Mouse (Mus musculus) macrophage (primary cell): Measurements from ENCODE around the gene Ncoa7. TPM values are rescaled to one million over a fixed set of nuclear protein-coding genes. Genes with fewer than 3 reads are reported as not detected.
A peak's percentile ranks its signal among the peaks of the same experiment; 100 is the strongest.

Experiments used
- H3K27ac ChIP-seq: fragments of 350-480 bp; formaldehyde crosslinking; 2 replicates; pipeline ENCODE4 v1.9.0; 2021
- H3K36me3 ChIP-seq: fragments of 350-480 bp; formaldehyde crosslinking; 2 replicates; pipeline ENCODE4 v1.9.0; 2021; ENCODE audit errors: inconsistent target
- H3K4me3 ChIP-seq: fragments of 350-480 bp; formaldehyde crosslinking; 2 replicates; pipeline ENCODE4 v1.9.0; 2021; ENCODE audit errors: inconsistent target
- H3K79me2 ChIP-seq: fragments of 350-480 bp; formaldehyde crosslinking; 2 replicates; pipeline ENCODE4 v1.9.0; 2021; ENCODE audit errors: inconsistent target
- WGBS: methylation state at CpG from one replicate; pipeline ENCODE4 v1.1.7; 2026; ENCODE audit warnings: inconsistent platforms; ENCODE audit not compliant: missing documents; 5-methylcytosine and 5-hydroxymethylcytosine counted together
- polyA plus RNA-seq: library from polyadenylated mRNA; stranded (reverse); fragments of 250-400 nt; gene quantifications from 3 replicates; pipeline ENCODE4 v1.2.4, GENCODE M21; 2018; ENCODE audit warnings: inconsistent platforms
- total RNA-seq, 78 experiments: library from RNA; depleted of rRNA; stranded (reverse); fragments of 250-400 nt; gene quantifications; 1 replicate in 9 of 78; 2 replicates in 24 of 78; 3 replicates in 43 of 78; 4 replicates in 2 of 78; pipeline ENCODE4 v1.2.4; 2018; ENCODE audit warnings: inconsistent platforms in 56 of 78

Gene Ncoa7
- total RNA-seq (2018; cell fraction: chromatin; rRNA removed) = 100 to 1,000 TPM in 8 of 26 experiments, 10 to 100 TPM in 18; 43.0 to 131 (median 86.1) TPM
- total RNA-seq (2018; cell fraction: cytosol; rRNA removed) = 10 to 100 TPM; 22.2 to 71.1 (median 34.7) TPM
- total RNA-seq (2018; cell fraction: nucleus; rRNA removed) = 100 to 1,000 TPM in 2 of 26 experiments, 10 to 100 TPM in 24; 39.4 to 122 (median 71.4) TPM
- polyA plus RNA-seq = 19.1 to 26.7 TPM (median 25.4 TPM) in 3 replicates

DNA sequence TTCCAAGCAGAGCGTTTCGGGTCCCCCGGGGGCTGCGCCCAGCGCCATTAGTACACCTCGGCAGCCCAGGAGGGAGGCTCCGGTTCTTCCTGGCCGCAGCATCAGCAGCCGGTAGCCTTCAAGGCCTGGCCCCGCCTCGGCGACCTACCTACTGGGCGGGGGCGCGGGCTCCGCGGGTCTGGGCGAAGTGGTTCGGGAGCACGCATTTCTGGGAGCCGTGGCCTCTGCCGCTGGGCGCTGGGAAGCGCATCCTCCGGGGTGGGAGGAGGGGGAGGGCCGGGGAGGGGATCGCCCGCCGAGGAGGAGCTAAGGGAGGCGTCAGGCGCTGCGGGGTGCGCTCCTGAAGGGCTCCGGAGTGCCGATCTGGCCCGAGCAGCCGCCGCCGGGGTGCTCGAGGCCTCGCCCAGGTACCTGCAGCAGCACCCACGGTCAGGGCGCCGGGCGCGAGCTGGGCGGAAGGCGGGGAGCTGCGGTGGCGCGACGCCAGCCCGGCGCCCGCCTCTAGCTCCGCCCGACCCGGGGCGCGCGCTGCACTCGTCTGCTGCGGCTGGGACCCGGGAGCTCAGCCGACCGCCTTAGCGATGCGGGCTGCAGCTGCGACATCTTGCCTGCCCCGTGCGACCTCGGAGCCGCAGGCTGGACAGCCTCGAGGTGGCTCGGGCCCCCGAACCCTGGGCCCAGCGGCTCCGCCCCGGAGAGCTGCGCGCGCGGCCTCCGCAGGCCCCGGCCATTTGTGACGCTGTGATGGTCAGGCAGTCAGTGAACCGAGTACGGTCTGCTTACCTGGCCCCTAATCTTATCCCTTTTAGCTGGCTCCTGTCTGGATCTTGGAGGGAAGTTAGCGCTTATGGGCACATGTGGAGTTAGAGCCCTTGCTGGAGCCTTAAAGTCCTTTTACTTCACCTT, at the start of gene Ncoa7:
Ncoa7 (minus strand) TSS at position 646 of the 906 bp plus-strand sequence.
- under 1% methylated on average over 82 of the region's 89 CpGs for WGBS
- peak within 1 kb of the TSS; percentile 85 for H3K27ac ChIP-seq
- H3K4me3 ChIP-seq = peak within 1 kb of the TSS; percentile 65
- no peaks in the 10 kb centered on the region for H3K36me3 ChIP-seq
- peaks cover 46% of the 10 kb centered on the region for H3K79me2 ChIP-seq

DNA sequence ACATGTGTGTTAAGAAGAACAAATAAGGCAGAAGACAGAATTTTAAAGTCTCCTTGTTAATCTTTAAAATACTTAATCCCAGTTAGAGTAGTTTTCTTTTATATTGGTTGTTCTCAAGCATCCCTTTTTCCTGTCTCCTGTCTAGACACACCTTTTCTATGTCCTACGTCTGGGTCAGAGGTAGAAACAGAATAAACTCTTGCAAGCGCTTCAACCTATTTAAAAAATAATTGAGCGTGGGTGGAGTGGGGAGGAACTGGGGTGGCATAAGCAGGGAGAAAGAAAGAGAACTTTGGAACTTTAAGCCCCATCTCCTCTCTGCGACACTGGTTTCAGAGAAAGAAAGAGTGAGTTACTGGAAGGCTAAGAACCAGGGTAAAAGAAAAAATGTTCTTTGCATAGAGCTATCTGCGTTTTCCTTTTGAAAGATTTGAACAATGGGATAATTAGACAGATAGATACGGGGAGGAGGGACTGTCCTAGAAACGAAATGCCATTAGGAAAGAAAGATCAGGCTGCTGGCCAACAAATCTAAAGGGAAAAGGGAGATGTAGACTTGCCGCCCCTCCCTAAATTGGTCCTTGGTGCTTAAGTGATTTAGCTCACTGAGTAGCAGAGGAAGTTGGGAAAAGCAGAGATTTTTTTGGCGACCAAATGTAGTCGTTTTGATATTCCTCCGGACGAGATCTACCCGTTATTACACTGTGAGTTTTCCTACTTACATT, 42.1 kb upstream of the Ncoa7 start:
- Histone ChIP-seq H3K79me2 (no peaks in the 10 kb centered on the region), H3K4me3 (no peak overlapping the region), H3K36me3 (no peaks in the 10 kb centered on the region), H3K27ac (no peak overlapping the region)
- 22% methylated on average over 13 of the region's 13 CpGs for WGBS

DNA sequence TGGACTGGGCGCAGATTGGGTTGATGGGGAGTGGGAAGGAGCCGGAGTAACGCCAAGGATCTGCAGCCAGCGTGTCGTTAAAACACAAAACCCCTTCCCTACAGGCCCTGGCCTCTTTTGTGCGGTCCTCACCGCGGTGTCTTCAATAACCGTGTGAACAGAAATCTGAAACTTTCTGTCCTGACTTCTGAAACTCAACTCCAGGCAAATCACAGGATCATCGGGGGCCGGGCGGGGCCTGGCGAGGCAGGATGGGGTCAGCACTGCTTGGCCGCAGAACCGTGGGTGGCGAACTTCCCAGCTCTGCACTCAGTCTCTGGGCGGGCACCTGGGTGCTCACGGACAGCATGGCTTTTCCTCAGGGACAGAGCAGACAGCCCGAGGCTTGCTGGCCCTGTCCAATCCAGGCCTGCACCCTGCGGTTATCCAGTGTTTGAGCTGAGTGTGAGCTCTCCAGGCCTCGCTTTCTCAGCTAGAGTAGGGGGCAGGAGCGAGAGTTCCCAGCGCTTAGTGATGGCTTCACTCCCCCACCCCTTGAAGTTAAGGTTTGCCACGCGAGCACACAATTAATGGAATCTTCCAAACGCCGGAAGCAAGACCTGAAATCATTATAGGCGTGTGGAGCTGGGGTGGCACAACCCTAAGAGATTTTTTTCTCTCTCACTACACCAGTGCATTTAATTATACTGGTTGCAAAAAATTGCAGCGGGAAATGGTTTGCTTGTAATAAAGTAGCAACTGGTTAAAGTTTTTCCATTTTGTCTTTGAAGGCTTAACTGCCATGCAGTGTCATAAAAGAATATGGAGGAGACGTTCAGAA, 41.3 kb upstream of the Ncoa7 start:
- H3K27ac ChIP-seq = no peak overlapping the region
- 11% methylated on average over 30 of the region's 30 CpGs for WGBS
- H3K79me2 ChIP-seq = no peaks in the 10 kb centered on the region
- H3K4me3 ChIP-seq = no peak overlapping the region
- no peaks in the 10 kb centered on the region for H3K36me3 ChIP-seq

DNA sequence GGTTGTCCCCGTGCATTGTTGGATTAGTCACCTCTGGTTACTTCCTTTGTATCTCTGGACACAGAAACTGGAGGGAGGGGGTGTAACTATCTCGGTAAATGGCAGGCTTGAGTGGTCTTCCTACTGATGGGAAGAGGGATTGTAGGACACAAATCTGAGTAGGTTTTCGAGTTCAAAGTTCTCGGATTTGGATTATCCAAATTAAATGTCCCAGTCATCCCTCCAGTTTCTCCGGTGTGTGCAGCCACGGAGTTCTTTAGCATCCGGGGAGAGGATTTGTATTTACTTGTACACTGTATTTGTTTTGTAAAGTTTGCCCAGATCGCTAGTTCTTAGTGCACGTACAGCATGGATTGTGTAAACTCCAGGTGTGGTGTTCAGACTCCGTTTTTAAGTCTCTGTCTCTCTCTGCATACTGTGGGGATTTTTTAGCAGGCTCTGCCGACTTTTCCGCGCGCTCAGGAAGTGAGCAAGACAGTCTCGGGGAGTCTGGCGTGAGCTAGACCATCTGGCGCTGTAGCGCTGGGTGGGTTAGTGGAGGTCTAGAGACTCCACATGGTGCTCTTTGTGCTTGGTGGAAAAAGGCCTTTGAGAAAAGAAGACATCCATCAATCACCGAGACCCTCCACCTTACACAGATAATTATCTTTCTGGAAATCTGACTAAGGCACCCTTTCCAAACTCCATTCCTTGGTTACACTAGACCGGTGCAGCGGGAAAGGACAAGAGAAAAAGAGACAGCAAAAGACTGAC, 40.5 kb upstream of the Ncoa7 start:
- 7% methylated on average over 21 of the region's 21 CpGs for WGBS
- Histone ChIP-seq H3K27ac (no peak overlapping the region), H3K36me3 (no peaks in the 10 kb centered on the region), H3K4me3 (no peak overlapping the region), H3K79me2 (no peaks in the 10 kb centered on the region)

DNA sequence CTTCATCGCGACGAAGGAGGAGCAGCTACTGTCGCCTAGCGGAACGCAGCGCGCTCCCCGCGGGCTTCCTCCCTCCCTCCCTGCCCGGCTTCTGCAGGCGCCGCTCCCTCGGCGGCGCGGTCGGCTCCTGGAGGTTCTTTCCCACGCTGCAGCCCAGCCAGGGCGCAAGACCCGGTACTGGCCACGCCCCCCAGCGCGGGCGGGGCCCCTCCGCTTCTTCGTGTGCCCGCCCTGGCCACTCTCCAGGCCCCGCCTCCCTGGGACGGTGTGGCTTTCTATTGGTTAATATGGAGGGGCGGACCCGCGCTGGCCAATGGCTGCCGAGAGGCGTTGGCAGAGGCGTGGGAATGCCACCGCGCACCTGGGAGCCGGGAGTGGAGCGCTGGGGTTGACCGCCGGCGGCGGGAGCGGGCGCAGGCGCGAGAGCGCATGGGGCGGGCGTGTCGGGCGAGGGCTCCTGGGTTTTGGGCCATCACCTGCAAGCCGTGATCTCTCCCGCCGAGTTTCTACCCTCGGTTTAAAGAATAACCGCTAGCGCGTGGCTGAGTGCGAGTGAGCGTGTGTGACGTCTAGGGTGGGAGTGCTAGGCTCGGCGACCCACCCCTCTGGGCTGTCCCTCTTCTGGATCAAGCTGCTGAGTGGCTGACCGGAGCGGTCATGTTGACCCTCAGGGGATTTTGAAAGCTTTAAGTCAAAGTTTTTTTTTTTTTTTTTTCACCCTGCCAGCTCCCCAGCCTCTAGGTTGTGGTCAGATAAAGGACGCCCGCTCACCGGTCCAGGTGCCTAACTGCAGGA, 39.7 kb upstream of the Ncoa7 start, which contains the start of gene Hey2:
Hey2 (minus strand) TSS at position 159 of the 795 bp plus-strand sequence.
- no peaks in the 10 kb centered on the region for H3K36me3 ChIP-seq
- peak within 1 kb of the TSS; percentile 9; the same call in 1 of the 2 replicates for H3K4me3 ChIP-seq
- no peaks in the 10 kb centered on the region for H3K79me2 ChIP-seq
- WGBS = under 1% methylated on average over 70 of the region's 70 CpGs
- H3K27ac ChIP-seq = no peak within 1 kb of the TSS

DNA sequence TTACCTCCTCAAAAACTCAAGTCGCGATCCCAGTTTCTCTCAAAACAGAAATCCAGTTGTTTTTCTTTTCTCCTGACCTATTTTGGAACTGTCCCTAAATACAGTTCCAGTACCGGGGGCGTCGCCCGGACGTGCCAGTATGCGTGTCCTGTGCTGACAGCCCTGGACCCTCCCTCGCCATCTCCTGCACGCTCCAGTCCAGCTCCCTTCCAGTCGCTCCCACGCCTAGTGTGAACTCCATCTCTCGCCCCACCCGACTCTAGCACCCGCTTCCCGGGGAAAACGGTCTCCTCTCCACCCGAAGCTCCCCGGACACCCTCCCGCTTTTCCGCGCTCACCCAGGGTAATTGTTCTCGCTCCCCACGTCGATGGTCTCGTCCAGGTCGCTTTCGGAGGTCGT, 39.1 kb upstream of the Ncoa7 start:
- no peak overlapping the region for H3K27ac ChIP-seq
- WGBS = 3% methylated on average over 29 of the region's 29 CpGs
- H3K36me3 ChIP-seq = no peaks in the 10 kb centered on the region
- peak overlapping the region; percentile 9; the same call in 1 of the 2 replicates for H3K4me3 ChIP-seq
- H3K79me2 ChIP-seq = no peaks in the 10 kb centered on the region

DNA sequence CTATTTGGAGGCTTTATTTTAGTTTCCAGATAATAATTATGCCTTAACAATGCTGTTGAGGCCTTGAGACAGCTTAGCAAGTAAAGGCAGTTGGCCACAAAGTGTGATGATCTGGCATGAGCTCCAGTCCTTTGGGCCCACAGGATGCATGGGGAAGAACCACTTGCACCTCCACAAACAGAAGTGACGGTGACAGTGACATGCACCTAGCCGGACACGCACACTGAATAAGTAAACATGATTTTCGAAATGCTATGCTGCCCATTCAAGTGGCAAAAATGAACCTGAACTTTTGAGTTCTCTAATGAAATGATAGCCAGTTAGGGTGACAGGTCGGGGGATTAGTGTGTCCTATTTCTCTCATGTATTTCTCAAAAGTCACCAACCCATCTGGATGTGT, 37.7 kb upstream of the Ncoa7 start:
- WGBS = 92% methylated on average over 5 of the region's 5 CpGs
- Histone ChIP-seq H3K79me2 (no peaks in the 10 kb centered on the region), H3K36me3 (no peaks in the 10 kb centered on the region), H3K27ac (no peak overlapping the region), H3K4me3 (no peak overlapping the region)

DNA sequence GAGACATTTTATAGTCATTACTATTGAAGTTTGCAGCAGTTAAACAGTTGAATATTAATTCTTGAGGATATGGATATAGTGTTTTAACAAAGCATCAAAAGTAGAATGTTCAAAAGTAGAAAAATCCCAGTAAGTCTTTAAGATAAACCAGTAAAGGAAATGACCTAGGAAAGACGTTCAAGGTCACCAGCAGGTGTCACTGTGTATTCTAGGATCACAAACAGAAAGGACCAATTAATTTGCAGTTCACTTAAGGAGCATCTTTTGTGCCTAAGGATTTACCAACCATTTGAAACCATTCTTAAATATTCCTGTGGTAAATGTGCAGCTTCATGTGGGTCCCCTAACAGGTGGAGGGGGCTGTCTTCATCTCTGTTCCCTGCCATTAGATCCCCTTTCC, 35.1 kb upstream of the Ncoa7 start:
- no peaks in the 10 kb centered on the region for H3K36me3 ChIP-seq
- WGBS = 0% methylated on average over 1 of the region's 1 CpGs
- no peaks in the 10 kb centered on the region for H3K79me2 ChIP-seq
- no peak overlapping the region for H3K27ac ChIP-seq
- H3K4me3 ChIP-seq = no peak overlapping the region

DNA sequence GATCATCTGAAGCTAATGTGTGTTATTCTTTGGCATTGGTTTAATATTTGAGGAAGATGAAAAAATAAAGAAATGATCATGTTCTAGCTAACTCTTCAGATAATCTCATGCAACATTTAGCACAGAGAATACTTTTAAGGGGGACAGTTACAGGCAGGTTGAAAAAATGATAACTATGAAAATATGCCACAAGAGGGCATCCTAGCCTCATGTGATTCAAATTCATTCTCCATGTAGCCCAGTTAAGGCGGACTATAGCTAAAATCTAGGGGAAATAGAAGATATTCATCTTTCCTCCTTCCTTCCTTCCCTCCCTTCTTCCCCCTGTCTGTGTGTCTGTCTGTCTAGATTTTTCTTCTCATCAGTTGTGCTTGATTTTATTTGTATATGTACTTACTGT, 21.9 kb upstream of the Ncoa7 start:
- Histone ChIP-seq H3K36me3 (no peaks in the 10 kb centered on the region), H3K79me2 (no peaks in the 10 kb centered on the region), H3K27ac (no peak overlapping the region), H3K4me3 (no peak overlapping the region)
- 0% methylated on average over 1 of the region's 1 CpGs for WGBS

DNA sequence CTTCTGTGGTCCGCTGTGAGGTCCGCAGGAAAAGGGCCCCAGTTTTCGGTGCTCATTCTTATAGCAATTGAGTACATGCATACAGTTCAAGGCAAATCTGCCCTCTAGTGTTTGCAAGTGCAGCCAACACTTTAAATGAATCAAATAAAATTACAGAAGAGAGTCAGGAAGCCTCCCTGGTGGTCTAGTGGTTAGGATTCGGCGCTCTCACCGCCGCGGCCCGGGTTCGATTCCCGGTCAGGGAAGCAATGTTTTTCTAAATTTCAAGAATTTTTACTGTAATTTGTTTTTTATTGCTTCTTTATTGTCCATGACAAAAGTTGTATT, 7.8 kb upstream of the Ncoa7 start:
- Histone ChIP-seq H3K36me3 (no peaks in the 10 kb centered on the region), H3K27ac (no peak overlapping the region)
- 1% methylated on average over 11 of the region's 11 CpGs for WGBS

DNA sequence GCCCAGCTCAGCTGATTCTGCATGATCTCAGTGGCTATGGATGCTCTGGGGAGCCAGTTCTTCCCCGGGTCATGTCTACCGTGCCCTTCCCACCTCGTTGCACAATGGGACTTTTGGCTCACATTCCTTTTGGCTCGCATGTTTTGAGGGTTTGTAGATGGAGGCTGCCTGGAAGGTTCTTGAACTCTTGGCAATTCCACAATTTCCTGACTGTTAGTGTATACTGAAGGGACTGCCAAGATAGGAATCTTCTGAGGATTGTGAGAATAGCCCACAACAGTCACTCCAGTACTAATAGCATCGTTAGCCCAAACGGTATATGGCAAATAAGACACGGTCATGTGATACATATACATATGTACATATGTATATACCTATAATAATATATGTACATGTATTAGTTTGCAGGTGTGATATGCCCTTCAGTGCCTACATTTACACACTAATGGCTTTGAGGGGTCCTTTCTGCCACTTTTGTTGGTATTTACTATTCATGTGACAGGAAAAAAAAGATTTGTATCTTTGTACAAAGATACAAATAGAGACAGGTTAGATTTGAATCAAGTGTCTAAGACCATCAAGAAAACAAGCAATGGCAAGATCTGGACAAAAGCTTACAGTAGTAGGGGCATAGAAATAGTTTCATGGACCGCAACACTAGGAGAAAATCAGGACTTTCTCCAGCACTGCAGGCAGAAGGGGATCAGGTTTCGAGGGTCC, 7.3 kb upstream of the Ncoa7 start:
- 29% methylated on average over 9 of the region's 9 CpGs for WGBS
- H3K36me3 ChIP-seq = no peaks in the 10 kb centered on the region
- no peak overlapping the region for H3K27ac ChIP-seq
- H3K79me2 ChIP-seq = no peaks in the 10 kb centered on the region
- peak overlapping the region; percentile 28 for H3K4me3 ChIP-seq

More for the DNA sequence above, 7.8 kb upstream of the Ncoa7 start:
- peak overlapping the region; percentile 28 for H3K4me3 ChIP-seq
- no peaks in the 10 kb centered on the region for H3K79me2 ChIP-seq

DNA sequence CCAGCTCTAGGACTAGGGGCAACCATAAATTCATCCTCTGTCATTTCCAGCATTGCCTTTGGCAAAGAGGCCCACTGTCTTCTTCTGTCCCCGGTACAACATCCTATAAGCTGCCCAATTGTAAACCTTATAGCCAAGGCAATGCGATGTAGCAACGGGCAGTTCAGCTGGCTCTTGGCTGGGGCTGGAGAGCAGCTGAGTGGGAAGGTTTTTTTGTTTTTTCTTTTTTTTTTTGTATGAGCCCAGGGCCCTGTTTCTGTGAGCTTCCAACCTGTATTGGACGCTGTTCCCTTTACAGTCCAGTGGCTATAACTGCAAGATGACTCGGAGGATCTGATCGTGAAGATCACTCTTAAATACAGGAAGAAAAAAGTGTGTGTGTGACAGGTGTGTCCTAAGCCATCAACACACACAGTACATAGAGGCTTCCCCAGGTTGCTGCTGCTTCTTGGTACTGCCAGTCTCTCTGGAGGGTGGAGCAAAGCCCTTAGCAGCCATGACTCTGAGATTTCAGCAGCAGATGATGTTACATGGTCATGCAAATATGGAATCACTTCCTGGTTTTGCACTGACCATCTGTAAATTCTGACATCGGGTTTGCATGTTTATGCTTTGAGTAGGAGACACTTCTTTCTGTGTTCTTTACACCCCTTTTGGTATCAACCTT, 594 bp upstream of the Ncoa7 start:
- WGBS = 12% methylated on average over 7 of the region's 7 CpGs
- Histone ChIP-seq H3K4me3 (peak overlapping the region; percentile 55), H3K79me2 (peaks cover 38% of the 10 kb centered on the region), H3K27ac (peak overlapping the region; percentile 85), H3K36me3 (no peaks in the 10 kb centered on the region)
